Mouse (Mus musculus) ES-E14 (cell line): ENCODE data around the gene Wbp2.

Experiments
- CHD2 ChIP-seq: IDR thresholded peaks from 2 replicates; pipeline ENCODE4 v1.6.1; 2014; ENCODE audit warnings: mild to moderate bottlenecking, low read depth, low read length, inconsistent platforms
- HCFC1 ChIP-seq: IDR thresholded peaks from 2 replicates; pipeline ENCODE4 v1.6.1; 2012; ENCODE audit warnings: low read length, inconsistent platforms, borderline replicate concordance; ENCODE audit not compliant: insufficient read depth
- MAFK ChIP-seq: IDR thresholded peaks from 2 replicates; pipeline ENCODE4 v1.6.1; 2014; ENCODE audit warnings: mild to moderate bottlenecking, low read depth, low read length, inconsistent platforms; ENCODE audit not compliant: insufficient read depth
- ZC3H11A ChIP-seq: IDR thresholded peaks from 2 replicates; pipeline ENCODE4 v1.6.1; 2012; ENCODE audit warnings: low read depth, mild to moderate bottlenecking, inconsistent platforms, low read length, borderline replicate concordance
- ZNF384 ChIP-seq: IDR thresholded peaks from 2 replicates; pipeline ENCODE4 v1.6.1; 2012; ENCODE audit warnings: low read depth, low read length, inconsistent platforms

DNA sequence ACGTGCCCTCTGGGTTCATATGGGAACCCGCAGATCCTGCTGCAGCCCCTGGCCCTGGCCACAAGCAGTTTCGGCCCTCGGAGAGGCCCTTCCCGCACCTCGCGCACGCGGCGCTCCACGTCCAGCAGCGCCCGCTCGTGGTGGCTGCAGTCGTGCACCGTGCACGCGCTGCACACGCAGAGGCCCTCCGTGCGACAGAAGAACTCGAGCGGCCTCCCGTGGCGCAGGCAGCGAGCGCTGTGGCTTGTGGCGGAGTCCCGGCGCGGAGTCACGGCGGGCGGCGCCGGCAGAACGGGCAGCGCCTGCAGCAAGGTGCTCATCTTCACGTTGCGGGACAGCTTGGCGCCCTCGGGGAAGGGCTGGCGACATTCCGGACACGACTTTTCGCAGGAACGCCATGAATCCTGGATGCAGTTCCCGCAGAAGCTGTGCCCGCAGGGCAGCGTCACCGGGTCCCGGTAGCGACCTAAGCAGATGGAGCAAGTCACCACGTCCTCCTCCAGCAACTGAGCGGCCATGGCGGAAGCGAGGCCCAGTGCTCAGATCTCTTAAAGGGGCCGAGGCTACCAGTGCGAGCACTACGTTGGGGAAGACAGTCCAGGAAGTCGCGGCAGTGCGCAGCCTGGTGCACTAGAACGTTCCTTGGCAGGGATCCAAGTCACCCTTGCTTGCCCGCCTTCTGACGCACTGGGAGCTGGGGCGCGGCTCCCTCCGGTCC, 43.9 kb upstream of the Wbp2 start, which contains the start of gene Trim65:
- no peak for TF ChIP-seq MAFK
- no peak for TF ChIP-seq ZNF384
- no peak for TF ChIP-seq HCFC1
- TF ChIP-seq ZC3H11A, result no peak
- no peak for TF ChIP-seq CHD2
